Mouse (Mus musculus): ENCODE results near the gene Tmc6. TPM values are rescaled to one million over a fixed set of nuclear protein-coding genes. Genes with fewer than 3 reads are reported as not detected.

The Tmc6 gene
- total and polyA plus RNA-seq, 3 experiments = 16.8 to 28.4 (median 26.8) TPM

DNA sequence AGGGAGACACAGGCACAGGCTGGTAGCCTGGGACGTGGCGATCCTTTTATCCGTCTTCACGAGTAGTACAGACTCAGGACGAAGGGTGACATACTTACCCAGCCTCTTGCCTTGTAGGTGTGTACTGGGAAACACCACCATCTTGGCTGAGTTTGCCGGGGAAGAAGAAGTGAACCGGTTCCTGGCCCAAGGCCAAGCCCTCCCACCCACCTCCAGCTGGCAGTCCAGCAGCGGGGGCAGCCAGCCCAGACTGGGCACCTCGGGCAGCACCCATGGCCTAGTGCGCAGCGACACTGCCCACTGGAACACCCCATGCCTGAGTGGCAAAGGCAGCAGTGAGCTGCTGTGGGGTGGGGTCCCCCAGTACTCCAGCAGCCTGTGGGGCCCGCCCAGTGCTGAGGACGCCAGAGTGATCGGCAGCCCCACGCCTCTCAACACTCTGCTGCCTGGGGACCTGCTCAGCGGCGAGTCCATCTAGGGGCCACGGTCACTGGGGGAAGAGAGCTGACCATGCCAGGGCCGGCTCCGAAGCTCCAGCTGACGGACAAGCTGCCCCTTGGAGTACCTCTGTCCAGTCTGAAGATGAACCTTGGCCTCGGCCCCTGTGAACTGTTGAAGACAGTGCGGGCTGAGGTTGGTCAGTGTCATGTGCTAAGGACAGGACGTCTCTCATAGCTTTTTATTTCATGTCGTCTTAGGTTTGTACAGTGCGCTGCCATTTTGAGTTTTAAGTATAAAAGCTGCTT lies 21.5 kb downstream of the Tmc6 start:
- Histone ChIP-seq H3K9me3 (replicated peaks; ENCODE audit: low read length) (peaks cover 3% of the 10 kb centered on the region), H3K4me1 (ENCODE audit: control insufficient read depth in 1 of 2, insufficient read depth in 2 of 2) (no peaks in the 10 kb centered on the region), H3K36me3 (replicated peaks in 1 of 2; ENCODE audit: control insufficient read depth in 1 of 2, insufficient read depth in 1 of 2, low read length in 1 of 2) (peaks cover 81 to 89% of the 10 kb centered on the region in 2 experiments), H3K79me2 (replicated peaks; ENCODE audit: control insufficient read depth, extremely low read depth, insufficient read depth, poor library complexity, severe bottlenecking) (no peaks in the 10 kb centered on the region), H3K4me3 (replicated peaks in 1 of 3; ENCODE audit: low read depth in 2 of 3, low read length in 2 of 3, poor library complexity in 1 of 3) (no peak overlapping the region), H3K9ac (ENCODE audit: insufficient read depth, low read depth) (no peak overlapping the region), H3K4me2 (ENCODE audit: insufficient read depth, low read depth, poor library complexity, severe bottlenecking) (no peak overlapping the region), H3K27ac (ENCODE audit: insufficient read depth, low read depth) (no peak overlapping the region), H3K27me3 (replicated peaks) (no peaks in the 10 kb centered on the region)
- in situ Hi-C loops (cut with MboI; ENCODE audit: low pct_ligation_motif_present, low pct_unique_long_range_greater_than_20kb, low sequenced_read_pairs) (no loop called here), dilution Hi-C loops (cut with MboI; ENCODE audit: extremely low pct_ligation_motif_present, extremely low pct_unique_long_range_greater_than_20kb, low sequenced_read_pairs) (no loop called here)
- TF ChIP-seq NRF1 (IDR thresholded peaks at IDR 0.05; ENCODE audit: low read depth, low read length) (no peak), JUN (IDR thresholded peaks at IDR 0.05; ENCODE audit: insufficient read depth, low read depth, low read length) (no peak), TBP (conservative IDR thresholded peaks at IDR 0.05; ENCODE audit: low read depth, low read length) (no peak), KAT2A (IDR thresholded peaks at IDR 0.05; ENCODE audit: insufficient replicate concordance, low read length) (no peak)
- no peak for DNase-seq (ENCODE audit: extremely low read depth)

DNA sequence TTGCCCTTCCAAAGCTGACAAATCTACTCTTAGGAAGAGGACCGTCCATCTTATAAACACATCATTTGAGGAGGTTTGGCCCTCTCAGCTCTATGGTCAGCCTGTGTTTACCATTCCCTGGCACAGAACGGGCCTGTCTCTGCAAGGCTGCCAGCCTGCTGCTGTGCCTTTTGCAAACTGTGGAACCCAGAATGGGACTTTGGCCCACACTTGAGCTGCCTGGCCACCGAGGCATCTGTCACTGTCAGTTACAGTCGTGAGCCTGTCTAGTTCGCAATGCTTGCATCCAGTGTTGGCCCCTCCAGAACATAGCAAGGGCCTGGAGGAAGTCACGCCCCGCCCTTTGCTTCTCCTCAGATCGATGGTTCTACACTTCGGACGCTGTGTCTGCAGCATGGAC lies 22.7 kb downstream of the Tmc6 start:
- in situ Hi-C loops (cut with MboI; ENCODE audit: low pct_ligation_motif_present, low pct_unique_long_range_greater_than_20kb, low sequenced_read_pairs) (no loop called here), dilution Hi-C loops (cut with MboI; ENCODE audit: extremely low pct_ligation_motif_present, extremely low pct_unique_long_range_greater_than_20kb, low sequenced_read_pairs) (no loop called here)
- Histone ChIP-seq H3K4me2 (ENCODE audit: insufficient read depth, low read depth, poor library complexity, severe bottlenecking) (no peak overlapping the region), H3K27me3 (replicated peaks) (no peaks in the 10 kb centered on the region), H3K9ac (ENCODE audit: insufficient read depth, low read depth) (no peak overlapping the region), H3K27ac (ENCODE audit: insufficient read depth, low read depth) (no peak overlapping the region), H3K36me3 (replicated peaks in 1 of 2; ENCODE audit: control insufficient read depth in 1 of 2, insufficient read depth in 1 of 2, low read length in 1 of 2) (peaks cover 80 to 89% of the 10 kb centered on the region in 2 experiments), H3K9me3 (replicated peaks; ENCODE audit: low read length) (peaks cover 3% of the 10 kb centered on the region), H3K79me2 (replicated peaks; ENCODE audit: control insufficient read depth, extremely low read depth, insufficient read depth, poor library complexity, severe bottlenecking) (no peaks in the 10 kb centered on the region), H3K4me1 (ENCODE audit: control insufficient read depth in 1 of 2, insufficient read depth in 2 of 2) (no peaks in the 10 kb centered on the region), H3K4me3 (replicated peaks in 1 of 3; ENCODE audit: low read depth in 2 of 3, low read length in 2 of 3, poor library complexity in 1 of 3) (no peak overlapping the region)
- DNase-seq (ENCODE audit: extremely low read depth) = no peak
- TF ChIP-seq JUN (IDR thresholded peaks at IDR 0.05; ENCODE audit: insufficient read depth, low read depth, low read length) (no peak), CHD1 (IDR thresholded peaks at IDR 0.05; ENCODE audit: low read depth, low read length) (no peak), ZNF384 (IDR thresholded peaks at IDR 0.05; ENCODE audit: low read depth, low read length) (no peak), GABPA (IDR thresholded peaks at IDR 0.05; ENCODE audit: insufficient replicate concordance, low read depth, low read length) (no peak), TBP (conservative IDR thresholded peaks at IDR 0.05; ENCODE audit: low read depth, low read length) (no peak), BHLHE40 (IDR thresholded peaks at IDR 0.05; ENCODE audit: low read depth, low read length) (no peak), PAX5 (IDR thresholded peaks at IDR 0.05; ENCODE audit: low read length) (no peak)

DNA sequence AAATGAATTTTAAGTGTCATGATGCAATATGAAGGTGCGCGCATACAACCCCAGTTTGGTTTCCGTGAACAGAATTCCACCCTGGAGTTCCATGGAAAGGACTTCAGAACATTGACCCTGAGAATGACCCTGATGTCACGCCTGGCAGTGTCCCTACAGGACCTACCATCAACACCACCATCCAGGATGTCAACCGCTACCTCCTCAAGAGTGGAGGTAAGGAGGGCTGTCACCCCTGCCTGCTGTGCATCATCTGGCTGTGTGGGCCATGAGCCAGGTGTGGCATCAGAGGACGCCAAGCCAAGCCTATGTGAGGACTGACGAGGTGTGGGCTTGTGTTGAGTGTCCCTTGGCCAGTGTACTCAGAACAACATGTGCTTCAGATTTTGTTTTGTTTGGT lies 26.1 kb downstream of the Tmc6 start:
- no peak for DNase-seq (ENCODE audit: extremely low read depth)
- dilution Hi-C loops (cut with MboI; ENCODE audit: extremely low pct_ligation_motif_present, extremely low pct_unique_long_range_greater_than_20kb, low sequenced_read_pairs) = no loop called here
- Histone ChIP-seq H3K4me3 (replicated peaks in 1 of 3; ENCODE audit: low read depth in 2 of 3, low read length in 2 of 3, poor library complexity in 1 of 3) (no peak overlapping the region), H3K79me2 (replicated peaks; ENCODE audit: control insufficient read depth, extremely low read depth, insufficient read depth, poor library complexity, severe bottlenecking) (no peaks in the 10 kb centered on the region), H3K36me3 (replicated peaks in 1 of 2; ENCODE audit: control insufficient read depth in 1 of 2, insufficient read depth in 1 of 2, low read length in 1 of 2) (peaks cover 73 to 80% of the 10 kb centered on the region in 2 experiments), H3K4me1 (ENCODE audit: control insufficient read depth in 1 of 2, insufficient read depth in 2 of 2) (peaks cover 3 to 11% of the 10 kb centered on the region in 2 experiments), H3K27ac (ENCODE audit: insufficient read depth, low read depth) (no peak overlapping the region), H3K4me2 (ENCODE audit: insufficient read depth, low read depth, poor library complexity, severe bottlenecking) (no peak overlapping the region), H3K27me3 (replicated peaks) (no peaks in the 10 kb centered on the region), H3K9me3 (replicated peaks; ENCODE audit: low read length) (peaks cover 3% of the 10 kb centered on the region), H3K9ac (ENCODE audit: insufficient read depth, low read depth) (no peak overlapping the region)
- no peak for TF ChIP-seq MAX (IDR thresholded peaks at IDR 0.05; ENCODE audit: low read length)
- no peak for TF ChIP-seq E2F4 (IDR thresholded peaks at IDR 0.05; ENCODE audit: insufficient replicate concordance, low read depth, low read length)
- no peak for TF ChIP-seq IRF4 (IDR thresholded peaks at IDR 0.05; ENCODE audit: low read depth, low read length)
- no peak for TF ChIP-seq MYC (IDR thresholded peaks at IDR 0.05; ENCODE audit: low read depth, low read length)
- in situ Hi-C loops (cut with MboI; ENCODE audit: low pct_ligation_motif_present, low pct_unique_long_range_greater_than_20kb, low sequenced_read_pairs) = no loop called here

Data from CH12.LX (cell line).